Mouse (Mus musculus) retina, adult 2 months (tissue): ENCODE results near the gene Slc7a7.

Experiments
- DNase-seq: peaks from one replicate; pipeline ENCODE4 v3.0.0-alpha.2; 2012; ENCODE audit warnings: low read depth, low spot score

Gene Slc7a7

DNA sequence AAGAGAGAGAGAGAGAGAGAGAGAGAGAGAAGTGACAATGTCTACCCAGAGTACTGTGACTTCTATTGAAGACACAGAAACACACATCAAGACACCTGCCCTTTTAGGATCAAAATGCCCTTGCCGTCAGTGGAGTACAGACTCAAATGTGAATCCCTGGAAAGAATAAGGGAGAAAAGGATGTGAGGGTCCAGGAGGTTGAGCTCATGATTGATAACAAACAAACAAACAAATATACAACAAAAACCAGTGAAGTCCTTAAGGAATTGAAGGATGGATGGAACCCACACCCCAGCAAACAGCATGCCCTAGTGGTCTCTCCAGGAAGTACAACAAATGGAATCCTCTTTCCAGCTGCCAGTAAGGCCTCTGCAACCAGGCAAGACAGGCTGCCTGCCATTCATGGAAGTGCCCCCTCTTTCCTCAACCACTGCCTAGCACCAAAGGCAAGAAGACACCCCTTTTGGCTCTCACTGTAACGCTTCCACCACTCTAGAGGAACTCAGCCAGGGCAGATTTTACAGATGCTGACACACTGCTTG lies 4.9 kb downstream of the Slc7a7 start:
- no peak for DNase-seq

GRCm38 (mm10) chr14:54412000-54412576 lies 5.5 kb downstream of the Slc7a7 start:
- no peak for DNase-seq

- DNase-seq, result no peak
Measured at GRCm38 (mm10) chr14:54409980-54410810, 7.4 kb downstream of the Slc7a7 start.

- no peak for DNase-seq
Measured at GRCm38 (mm10) chr14:54409057-54409645, 8.4 kb downstream of the Slc7a7 start.

- no peak for DNase-seq
Measured at GRCm38 (mm10) chr14:54408336-54409056, 9.1 kb downstream of the Slc7a7 start.

GRCm38 (mm10) chr14:54401723-54402122 lies 15.9 kb downstream of the Slc7a7 start:
- no peak for DNase-seq

DNA sequence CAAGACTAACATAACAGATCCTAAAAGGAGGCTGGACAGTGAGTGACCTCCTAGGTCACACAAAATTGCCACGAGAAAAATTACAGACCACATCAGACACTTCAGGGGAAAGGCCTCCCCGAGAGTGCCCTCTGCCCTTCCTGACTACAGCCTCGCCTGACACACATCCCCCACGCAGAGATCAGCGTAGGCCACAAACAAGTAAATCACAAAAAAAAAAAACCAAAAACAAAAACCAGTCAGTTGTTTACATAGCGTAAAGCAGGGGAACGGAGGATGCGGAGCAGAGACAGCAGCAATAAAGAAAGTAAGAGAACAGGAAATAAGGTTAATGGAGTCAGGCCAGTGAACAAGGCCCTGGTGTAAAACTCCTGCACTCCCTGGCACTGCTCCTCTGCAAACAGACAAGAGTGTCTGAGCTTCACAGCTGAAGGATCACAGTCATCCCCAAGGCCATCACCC lies 18.6 kb downstream of the Slc7a7 start:
- DNase-seq, result no peak

DNA sequence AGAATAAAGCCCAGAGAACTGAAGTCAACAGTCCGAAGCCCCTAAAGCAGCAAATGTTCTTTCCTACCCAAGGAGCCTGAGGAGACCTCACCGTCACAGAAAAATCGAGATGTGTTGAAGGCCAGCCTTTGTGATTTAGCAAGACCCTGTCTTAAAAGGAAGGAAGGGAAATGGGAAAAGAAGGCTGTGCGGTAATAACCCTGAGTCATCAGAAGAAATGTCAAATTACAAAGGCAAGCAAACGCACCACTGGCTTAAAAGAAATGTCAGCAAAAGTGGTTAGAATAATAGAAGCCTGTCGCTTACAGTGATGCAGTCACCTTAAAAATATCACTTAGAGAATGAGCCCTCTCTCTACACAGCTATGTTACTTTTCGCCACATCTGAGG lies 19.1 kb downstream of the Slc7a7 start:
- no peak for DNase-seq

GRCm38 (mm10) chr14:54397872-54398527 lies 19.6 kb downstream of the Slc7a7 start:
- DNase-seq, result no peak

DNA sequence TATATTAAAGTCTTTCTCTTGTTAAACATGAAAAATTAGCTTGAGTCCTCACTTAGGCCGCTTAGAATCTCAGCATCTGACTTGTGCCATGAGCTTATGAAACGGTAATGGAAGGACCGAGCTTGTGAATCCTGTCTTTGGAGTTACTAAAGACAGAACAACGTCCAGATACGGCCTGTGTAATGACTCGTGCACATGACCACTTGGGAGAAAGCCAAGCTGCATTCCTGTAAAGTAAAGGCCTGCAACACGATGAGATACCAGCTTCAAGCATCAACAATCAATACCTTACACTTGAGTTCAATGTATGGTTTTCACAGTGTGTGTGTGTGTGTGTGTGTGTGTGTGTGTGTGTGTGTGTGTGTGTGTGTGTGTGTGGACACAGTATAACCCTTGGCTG lies 20.9 kb downstream of the Slc7a7 start:
- no peak for DNase-seq

DNA sequence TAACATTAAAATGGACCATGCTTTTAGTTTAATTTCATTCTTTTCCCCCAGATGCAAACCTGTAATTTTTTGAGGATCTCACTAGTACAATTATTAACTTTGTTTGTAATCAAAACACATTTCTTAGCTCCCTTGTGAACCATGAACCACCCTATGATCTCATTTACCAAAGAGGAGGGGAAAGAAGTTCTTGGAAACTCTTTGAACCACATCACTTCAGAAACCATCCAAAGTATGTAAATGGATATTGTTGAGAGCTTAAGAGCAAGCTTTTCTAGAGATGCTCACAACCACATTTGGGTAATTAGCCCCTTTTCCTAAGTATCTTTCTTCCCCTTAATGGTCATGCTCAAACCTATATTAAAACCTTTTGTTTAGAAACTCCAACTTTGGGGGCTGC lies 23.3 kb downstream of the Slc7a7 start:
- DNase-seq, result no peak

- DNase-seq, result no peak
Measured at GRCm38 (mm10) chr14:54393794-54394193, 23.8 kb downstream of the Slc7a7 start.

GRCm38 (mm10) chr14:54390843-54391242 lies 26.7 kb downstream of the Slc7a7 start:
- DNase-seq, result no peak

DNA sequence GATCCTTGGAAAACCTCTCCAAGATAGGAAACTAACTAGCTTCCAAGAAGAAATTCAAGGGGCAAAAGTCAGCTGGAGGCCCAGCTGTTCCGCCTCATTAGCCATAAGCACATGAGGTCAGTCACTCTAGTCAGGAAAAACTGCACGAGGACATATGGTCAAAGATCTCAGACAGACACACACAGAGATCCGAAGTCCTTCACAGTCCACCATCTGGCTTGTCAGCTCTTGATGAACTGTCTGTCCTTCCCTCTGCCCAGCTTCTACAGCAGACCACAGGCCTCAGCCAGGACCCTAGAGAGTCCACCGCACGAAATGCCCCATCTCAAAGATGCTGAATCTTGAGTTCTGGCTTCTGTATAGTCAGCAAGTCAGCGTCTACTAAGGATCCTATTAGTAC lies 30.0 kb downstream of the Slc7a7 start:
- DNase-seq, result no peak

DNA sequence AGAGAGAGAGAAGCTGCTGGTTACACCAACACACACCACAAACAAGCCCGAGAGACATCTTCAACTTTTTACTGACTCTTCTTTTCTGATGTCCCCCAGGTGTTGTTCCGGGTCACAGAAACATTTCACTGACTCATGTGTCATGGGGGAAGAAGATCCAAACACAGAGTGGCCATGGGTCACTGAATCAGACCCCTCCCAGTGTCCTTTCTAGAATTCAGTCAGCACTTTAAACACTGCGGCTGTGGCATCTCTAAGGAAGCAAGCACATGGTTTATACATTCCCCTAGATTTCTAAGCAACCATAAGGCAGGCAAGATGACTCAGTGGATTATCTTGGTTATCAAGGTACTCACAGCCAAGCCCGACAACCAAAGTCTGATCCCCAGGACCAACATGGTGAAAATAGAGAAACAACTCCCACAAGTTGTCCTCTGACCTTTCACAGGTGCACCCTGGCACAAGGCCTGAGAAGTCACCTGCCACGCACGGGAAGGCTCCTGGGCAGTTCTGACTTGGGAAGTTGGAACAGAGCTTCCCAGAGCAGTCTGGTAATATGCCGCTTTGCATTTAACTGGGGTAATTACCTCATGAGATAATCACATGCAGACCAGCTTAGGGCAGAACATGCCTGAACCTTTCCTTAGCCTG lies 31.5 kb downstream of the Slc7a7 start:
- DNase-seq, result no peak

GRCm38 (mm10) chr14:54384396-54384795 lies 33.2 kb downstream of the Slc7a7 start:
- no peak for DNase-seq

DNA sequence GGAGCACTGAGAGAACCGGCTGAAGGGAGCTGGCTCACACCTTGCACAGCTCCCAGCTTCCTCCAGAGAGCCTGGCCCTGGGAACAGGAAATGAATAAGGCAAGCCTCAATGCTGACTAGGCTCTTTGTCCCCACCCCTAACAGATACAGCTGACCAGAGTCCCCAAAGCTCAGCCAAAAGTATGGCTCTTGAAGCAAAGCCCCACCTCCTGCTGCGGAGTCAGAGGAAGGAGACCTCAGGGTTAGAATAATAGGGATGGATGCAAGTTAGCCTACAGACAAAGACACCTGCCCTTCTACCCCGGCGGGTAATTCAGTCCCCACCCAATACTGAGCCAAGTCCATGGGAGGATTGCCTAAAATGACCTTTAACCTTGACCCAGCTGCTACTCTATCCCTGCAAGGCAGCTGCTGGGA lies 34.2 kb downstream of the Slc7a7 start:
- no peak for DNase-seq

GRCm38 (mm10) chr14:54382641-54383040 lies 34.9 kb downstream of the Slc7a7 start:
- DNase-seq, result no peak

GRCm38 (mm10) chr14:54381816-54382215 lies 35.8 kb downstream of the Slc7a7 start:
- no peak for DNase-seq

DNA sequence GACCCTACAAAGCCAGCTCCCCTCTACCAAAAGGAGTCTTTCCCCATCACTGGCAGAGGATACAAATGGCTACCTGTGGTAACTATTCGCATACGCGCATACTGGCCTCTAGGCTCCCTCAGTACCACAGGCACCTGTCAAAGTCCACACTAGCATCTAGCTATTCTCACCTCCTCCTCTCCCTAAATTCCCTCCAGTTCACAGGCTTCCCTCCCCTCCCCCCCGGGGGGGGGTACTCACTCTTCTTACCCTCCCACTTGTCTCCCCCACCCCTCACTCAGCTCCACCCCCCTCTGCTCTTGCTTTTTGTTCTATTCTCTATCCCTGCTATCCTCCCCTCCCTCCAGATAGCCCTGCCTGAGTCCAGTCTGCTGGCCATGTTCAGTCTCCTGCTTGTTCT lies 37.0 kb downstream of the Slc7a7 start:
- DNase-seq, result no peak

DNA sequence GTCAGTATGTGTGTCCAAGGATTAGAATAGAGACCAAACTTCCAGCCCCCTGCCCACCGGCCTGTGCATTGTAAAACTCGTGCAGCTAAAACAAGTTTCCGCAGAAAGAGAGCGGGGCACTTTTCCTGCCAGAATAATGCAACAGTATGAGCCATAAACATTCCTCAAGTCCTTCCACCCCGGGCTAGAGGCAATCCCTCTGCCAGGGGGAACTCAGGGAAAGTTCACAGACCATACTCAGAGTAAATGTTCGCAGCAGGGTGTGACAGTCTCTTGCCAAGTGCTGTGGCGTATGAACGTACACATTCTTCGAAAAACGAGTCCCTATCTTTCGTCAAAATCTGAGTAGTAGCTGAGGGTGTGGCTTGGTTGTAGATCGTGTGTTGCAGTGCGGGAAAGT lies 38.0 kb downstream of the Slc7a7 start:
- no peak for DNase-seq
